Mouse (Mus musculus) adipose tissue, adult 10 weeks (tissue): Measurements from ENCODE around the gene Olfr1414. TPM values are rescaled to one million over a fixed set of nuclear protein-coding genes. Genes with fewer than 3 reads are reported as not detected.

Experiments
- polyA plus RNA-seq: library from polyadenylated mRNA; stranded (reverse); fragments of 350-450 nt; fragmentation: Illumina TruSeq; extraction: RNeasy Lipid Tissue Mini Kit (QIAGEN cat#74804); gene quantifications from one replicate; pipeline ENCODE4 v1.2.3, GENCODE M21; 2014; ENCODE audit warnings: low read depth, low replicate concordance

The Olfr1414 gene
- 0.63 TPM for polyA plus RNA-seq

GRCm38 (mm10) chr1:92518561-92518960, at the start of gene Olfr1414:
TSS of gene Olfr1414 (minus strand) at chr1:92518661.

GRCm38 (mm10) chr1:92496001-92496400, 22.5 kb downstream of the Olfr1414 start, which contains the start of gene Olfr1415:
TSS of gene Olfr1415 (minus strand) at chr1:92496101.

GRCm38 (mm10) chr1:92485013-92485412, 33.4 kb downstream of the Olfr1414 start, which contains the start of gene Olfr1416:
TSS of gene Olfr1416 (minus strand) at chr1:92485113.

GRCm38 (mm10) chr1:92473165-92474041, 45.1 kb downstream of the Olfr1414 start, which contains the start of gene Ndufa10:
TSS of gene Ndufa10 (minus strand) at chr1:92473860.

Other genes starting within 250 kb of the Olfr1414 start
- 98.5 TPM for gene Ndufa10, start 44.8 kb downstream of the Olfr1414 start, polyA plus RNA-seq
- not detected for gene Olfr1416, start 33.5 kb downstream of the Olfr1414 start, polyA plus RNA-seq
- gene Olfr1415, start 22.6 kb downstream of the Olfr1414 start, polyA plus RNA-seq: not detected
- not detected for gene Olfr1413, start 52.7 kb upstream of the Olfr1414 start, polyA plus RNA-seq
- not detected for gene Olfr1412, start 67.1 kb upstream of the Olfr1414 start, polyA plus RNA-seq
- not detected for gene Olfr1411, start 75.8 kb upstream of the Olfr1414 start, polyA plus RNA-seq
- gene Olfr1410, start 87.1 kb upstream of the Olfr1414 start, polyA plus RNA-seq: not detected
- not detected for gene Olfr12, start 99.1 kb upstream of the Olfr1414 start, polyA plus RNA-seq
- 327 TPM for gene Cops9, start 123.3 kb upstream of the Olfr1414 start, polyA plus RNA-seq
- not detected for gene Otos, start 130.2 kb upstream of the Olfr1414 start, polyA plus RNA-seq